Mouse (Mus musculus): ENCODE measurements around the gene Sept1. TPM values are rescaled to one million over a fixed set of nuclear protein-coding genes. Genes with fewer than 3 reads are reported as not detected.

The Sept1 gene
- polyA plus RNA-seq, 1 experiment: 11.3 TPM

DNA sequence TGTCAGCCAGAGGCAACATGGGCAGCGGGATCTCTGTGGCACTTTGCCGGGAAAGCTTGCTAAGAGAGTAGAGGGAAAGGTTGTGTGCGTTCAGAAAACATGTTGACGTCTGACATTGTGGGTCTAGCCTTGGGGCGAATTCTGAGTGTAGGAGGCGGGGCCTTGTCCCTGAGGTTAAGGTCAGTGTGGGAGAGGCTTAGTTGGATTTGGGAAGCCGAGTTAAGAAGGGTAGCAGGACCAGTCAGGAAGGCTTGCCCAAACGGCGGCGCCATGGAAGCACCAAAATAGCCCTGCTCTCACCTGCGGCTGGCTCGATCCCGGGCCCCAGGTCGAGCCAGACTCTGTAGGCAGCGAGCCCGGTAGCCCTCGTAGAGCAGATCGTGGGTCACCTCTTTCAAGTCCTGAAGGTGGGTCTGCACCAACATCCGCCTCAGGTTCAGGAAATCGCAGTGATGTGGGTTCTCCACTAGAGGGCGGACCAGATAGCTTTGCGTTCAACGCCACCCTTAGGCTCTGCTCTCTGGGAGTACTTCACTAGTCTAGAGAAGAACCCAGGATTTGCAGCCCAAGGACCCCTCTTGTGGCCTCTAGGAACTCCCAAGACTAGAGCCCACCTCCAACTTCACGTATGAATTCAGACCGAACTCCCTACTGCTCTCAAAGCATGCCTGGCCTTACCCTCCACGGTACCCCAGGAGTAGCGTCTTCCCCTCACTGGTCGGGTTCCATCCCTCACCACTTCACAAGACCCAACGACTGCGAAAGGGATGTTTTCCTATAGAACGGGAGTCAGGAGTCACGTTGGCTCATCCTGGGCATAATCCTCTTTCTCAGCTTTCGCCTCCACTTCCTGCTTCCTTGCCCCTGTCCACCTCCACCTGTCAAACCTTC, 17.7 kb downstream of the Sept1 start:
- TF ChIP-seq POLR2A (IDR thresholded peaks at IDR 0.05; ENCODE audit: borderline replicate concordance, insufficient read depth, low read length) (no peak), CTCF (IDR thresholded peaks at IDR 0.05; ENCODE audit: borderline replicate concordance, insufficient read depth, low read depth, low read length) (peak; percentile 88)
- Histone ChIP-seq H3K27ac (ENCODE audit: insufficient read depth, low read length) (no peak overlapping the region), H3K27me3 (ENCODE audit: control insufficient read depth, insufficient read depth, low read length) (no peaks in the 10 kb centered on the region), H3K4me3 (replicated peaks; ENCODE audit: insufficient read depth, low read depth, low read length) (peak overlapping the region; percentile 39), H3K4me1 (ENCODE audit: control insufficient read depth, insufficient read depth, low read length) (no peaks in the 10 kb centered on the region)
- peak; percentile 72 to 76 for DNase-seq
- WGBS: 28% methylated on average over 33 of the region's 33 CpGs

DNA sequence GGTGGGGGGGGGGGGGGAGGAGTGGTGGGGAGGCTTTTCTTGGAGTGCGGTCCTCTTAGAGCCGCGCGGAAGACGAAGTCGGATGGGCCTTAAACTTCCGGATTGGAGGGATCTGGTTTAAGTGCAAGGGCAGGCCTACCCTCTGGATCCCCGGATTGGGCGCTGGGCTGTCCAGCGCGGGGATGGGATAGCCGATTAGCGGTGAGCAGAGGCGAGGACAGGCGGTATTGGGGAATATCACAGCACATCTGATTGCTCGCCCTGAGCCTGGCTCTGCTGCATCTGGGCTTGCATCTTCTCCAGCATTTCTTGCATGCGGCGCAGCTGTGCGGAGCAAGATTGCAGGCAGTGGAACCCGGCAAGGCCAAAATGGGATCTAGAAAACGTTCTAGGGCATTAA, 18.4 kb downstream of the Sept1 start:
- Histone ChIP-seq H3K4me1 (ENCODE audit: control insufficient read depth, insufficient read depth, low read length) (no peaks in the 10 kb centered on the region), H3K4me3 (replicated peaks; ENCODE audit: insufficient read depth, low read depth, low read length) (peak overlapping the region; percentile 39), H3K27ac (ENCODE audit: insufficient read depth, low read length) (no peak overlapping the region), H3K27me3 (ENCODE audit: control insufficient read depth, insufficient read depth, low read length) (no peaks in the 10 kb centered on the region)
- WGBS: 59% methylated on average over 21 of the region's 21 CpGs
- TF ChIP-seq CTCF (IDR thresholded peaks at IDR 0.05; ENCODE audit: borderline replicate concordance, insufficient read depth, low read depth, low read length): no peak
- no peak for TF ChIP-seq POLR2A (IDR thresholded peaks at IDR 0.05; ENCODE audit: borderline replicate concordance, insufficient read depth, low read length)
- no peak for DNase-seq

DNA sequence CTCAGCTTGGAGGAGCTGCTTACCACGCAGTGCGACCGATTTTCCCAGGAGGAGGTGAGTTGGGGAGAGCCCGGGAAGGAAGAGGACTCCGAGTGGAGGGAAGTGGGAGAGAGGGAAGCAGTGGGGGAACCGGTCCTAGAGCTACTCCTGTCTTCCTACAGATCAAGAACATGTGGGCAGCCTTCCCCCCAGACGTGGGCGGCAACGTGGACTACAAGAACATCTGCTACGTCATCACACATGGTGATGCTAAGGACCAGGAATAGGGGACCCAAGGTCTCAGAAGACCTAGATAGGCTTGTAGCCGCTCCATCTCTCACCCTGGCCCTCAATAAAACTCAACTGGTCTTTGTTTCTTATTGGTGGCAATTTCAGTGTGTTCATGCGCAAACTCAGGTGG, 19.0 kb downstream of the Sept1 start:
- Histone ChIP-seq H3K27me3 (ENCODE audit: control insufficient read depth, insufficient read depth, low read length) (no peaks in the 10 kb centered on the region), H3K4me1 (ENCODE audit: control insufficient read depth, insufficient read depth, low read length) (no peaks in the 10 kb centered on the region), H3K27ac (ENCODE audit: insufficient read depth, low read length) (no peak overlapping the region), H3K4me3 (replicated peaks; ENCODE audit: insufficient read depth, low read depth, low read length) (no peak overlapping the region)
- DNase-seq: no peak
- 59% methylated on average over 12 of the region's 12 CpGs for WGBS
- TF ChIP-seq POLR2A (IDR thresholded peaks at IDR 0.05; ENCODE audit: borderline replicate concordance, insufficient read depth, low read length): no peak
- TF ChIP-seq CTCF (IDR thresholded peaks at IDR 0.05; ENCODE audit: borderline replicate concordance, insufficient read depth, low read depth, low read length): no peak

DNA sequence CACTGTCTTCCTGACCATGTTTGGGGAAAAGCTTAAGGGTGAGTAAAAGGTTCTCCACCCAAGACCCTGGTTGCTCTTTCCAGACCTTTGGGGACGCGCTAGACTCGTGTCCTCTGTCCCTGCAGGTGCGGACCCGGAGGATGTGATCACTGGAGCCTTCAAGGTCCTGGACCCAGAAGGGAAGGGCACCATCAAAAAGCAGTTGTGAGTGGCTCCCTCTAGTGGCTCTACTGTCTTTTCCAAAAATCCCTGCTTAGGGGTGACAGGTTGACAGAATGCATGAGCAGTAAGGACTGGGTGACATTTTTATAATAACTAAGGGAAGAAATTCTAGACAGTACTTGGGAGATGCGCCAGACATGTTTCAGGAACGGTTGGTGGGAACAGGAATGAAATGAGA, 19.4 kb downstream of the Sept1 start:
- no peaks in the 10 kb centered on the region for H3K4me1 ChIP-seq (ENCODE audit: control insufficient read depth, insufficient read depth, low read length)
- WGBS: 29% methylated on average over 7 of the region's 7 CpGs
- no peak overlapping the region for H3K27ac ChIP-seq (ENCODE audit: insufficient read depth, low read length)
- DNase-seq: peak in 1 of 2 experiments; percentile 53
- H3K27me3 ChIP-seq (ENCODE audit: control insufficient read depth, insufficient read depth, low read length): no peaks in the 10 kb centered on the region
- no peak for TF ChIP-seq POLR2A (IDR thresholded peaks at IDR 0.05; ENCODE audit: borderline replicate concordance, insufficient read depth, low read length)
- peak; percentile 61; the same call in 1 of the 2 replicates for TF ChIP-seq CTCF (IDR thresholded peaks at IDR 0.05; ENCODE audit: borderline replicate concordance, insufficient read depth, low read depth, low read length)
- H3K4me3 ChIP-seq (replicated peaks; ENCODE audit: insufficient read depth, low read depth, low read length): no peak overlapping the region

DNA sequence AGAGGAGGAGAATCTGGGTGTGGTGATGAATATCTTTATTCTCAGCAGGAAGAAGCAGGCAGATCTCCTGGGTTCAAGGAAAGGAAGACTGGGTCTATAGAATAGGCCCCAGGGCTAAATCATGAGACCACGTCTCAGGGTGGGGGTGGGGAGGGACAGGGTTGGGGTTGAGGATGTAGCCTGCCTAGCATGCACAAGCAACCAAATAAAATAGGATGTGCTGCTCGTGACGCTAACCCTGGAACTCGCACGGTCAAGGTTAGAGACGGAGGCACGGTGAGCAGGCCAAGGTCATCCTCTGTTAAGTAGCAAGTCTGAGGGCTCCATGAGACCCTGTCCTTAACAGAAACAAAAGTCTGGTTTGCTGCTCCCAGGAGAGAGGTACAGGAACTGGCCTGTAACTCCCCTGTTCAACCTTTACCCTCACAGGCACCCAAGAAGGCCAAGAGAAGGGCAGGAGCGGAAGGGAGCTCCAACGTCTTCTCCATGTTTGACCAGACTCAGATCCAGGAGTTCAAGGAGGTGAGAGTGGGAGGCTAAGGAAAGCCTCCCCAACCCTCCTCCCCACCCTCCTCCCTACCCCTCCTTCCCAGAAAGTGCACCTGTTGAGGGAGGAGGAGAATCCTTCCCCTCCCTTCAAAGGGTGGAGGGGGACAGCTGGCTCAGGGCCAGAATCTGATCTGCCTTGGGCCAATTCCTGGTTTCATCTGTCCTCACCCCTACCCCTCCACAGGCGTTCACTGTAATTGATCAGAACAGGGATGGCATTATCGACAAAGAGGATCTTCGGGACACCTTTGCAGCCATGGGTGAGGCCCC, 20.3 kb downstream of the Sept1 start:
- DNase-seq: no peak
- WGBS: 89% methylated on average over 12 of the region's 12 CpGs
- no peak for TF ChIP-seq POLR2A (IDR thresholded peaks at IDR 0.05; ENCODE audit: borderline replicate concordance, insufficient read depth, low read length)
- TF ChIP-seq CTCF (IDR thresholded peaks at IDR 0.05; ENCODE audit: borderline replicate concordance, insufficient read depth, low read depth, low read length): no peak

DNA sequence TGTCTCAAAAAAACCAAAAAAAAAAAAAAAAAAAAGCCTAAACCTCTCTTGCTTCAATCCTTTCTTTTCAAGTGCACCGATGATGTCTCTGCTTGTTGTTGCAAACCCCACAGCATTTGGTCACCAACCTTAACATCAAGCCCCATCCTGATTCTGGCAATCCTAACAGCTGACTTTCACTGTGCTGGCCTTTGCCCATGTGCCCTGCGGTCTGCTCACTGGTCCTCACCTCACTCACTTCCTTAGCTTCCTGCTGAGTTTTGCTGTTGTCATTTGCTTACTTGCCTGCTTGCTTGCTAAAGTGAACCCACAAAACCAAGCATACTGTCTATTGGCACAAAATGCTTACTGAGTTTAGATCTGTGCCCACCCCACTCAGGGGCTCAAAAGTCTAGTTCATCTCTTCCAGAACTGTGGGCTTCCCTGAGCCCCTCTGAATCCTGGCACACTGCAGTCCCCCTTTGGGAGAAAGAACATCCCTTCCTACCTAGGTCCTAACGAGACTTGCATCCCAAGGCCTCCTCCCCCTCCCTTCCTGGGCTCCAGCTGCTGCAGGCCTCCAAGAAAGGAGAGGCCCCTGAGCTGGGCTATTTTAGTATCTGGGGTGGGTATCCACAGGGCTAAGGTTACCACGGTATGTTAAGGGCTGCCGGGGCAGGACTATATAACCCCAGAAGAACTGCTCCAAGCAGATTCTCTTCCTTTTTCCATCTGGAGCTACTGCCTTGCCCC, 21.8 kb downstream of the Sept1 start:
- Histone ChIP-seq H3K4me3 (replicated peaks; ENCODE audit: insufficient read depth, low read depth, low read length) (no peak overlapping the region), H3K4me1 (ENCODE audit: control insufficient read depth, insufficient read depth, low read length) (0 out of 2 replicates have a peak, but pooled peaks cover 4% of the 10 kb centered on the region), H3K27me3 (ENCODE audit: control insufficient read depth, insufficient read depth, low read length) (no peaks in the 10 kb centered on the region), H3K27ac (ENCODE audit: insufficient read depth, low read length) (no peak overlapping the region)
- WGBS: 70% methylated on average over 5 of the region's 5 CpGs
- DNase-seq: no peak
- TF ChIP-seq POLR2A (IDR thresholded peaks at IDR 0.05; ENCODE audit: borderline replicate concordance, insufficient read depth, low read length): no peak

More for the DNA sequence above, 20.3 kb downstream of the Sept1 start:
- no peak overlapping the region for H3K4me3 ChIP-seq (replicated peaks; ENCODE audit: insufficient read depth, low read depth, low read length)
- no peaks in the 10 kb centered on the region for H3K4me1 ChIP-seq (ENCODE audit: control insufficient read depth, insufficient read depth, low read length)
- H3K27me3 ChIP-seq (ENCODE audit: control insufficient read depth, insufficient read depth, low read length): no peaks in the 10 kb centered on the region
- H3K27ac ChIP-seq (ENCODE audit: insufficient read depth, low read length): no peak overlapping the region

DNA sequence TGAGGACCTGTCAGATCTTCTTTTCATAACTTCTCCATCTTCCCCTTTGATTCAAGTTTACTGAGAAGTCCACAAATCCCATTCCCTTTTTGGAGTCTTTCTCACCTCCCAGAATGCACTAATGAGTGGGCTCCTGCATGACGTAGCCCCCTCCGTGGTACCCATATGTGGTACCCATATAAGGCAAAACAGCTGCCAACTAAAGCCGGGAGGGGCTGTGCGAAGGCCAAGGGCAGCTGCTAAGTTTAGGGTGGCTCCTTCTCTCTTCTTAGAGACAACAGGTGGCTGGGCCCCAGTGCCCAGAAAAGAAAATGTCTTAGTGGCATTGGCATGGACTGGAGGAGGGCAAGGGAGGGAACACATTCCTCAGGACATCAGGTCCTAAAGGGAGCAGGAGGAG, 22.7 kb downstream of the Sept1 start:
- Histone ChIP-seq H3K27me3 (ENCODE audit: control insufficient read depth, insufficient read depth, low read length) (no peaks in the 10 kb centered on the region), H3K4me3 (replicated peaks; ENCODE audit: insufficient read depth, low read depth, low read length) (no peak overlapping the region), H3K4me1 (ENCODE audit: control insufficient read depth, insufficient read depth, low read length) (peaks cover 6% of the 10 kb centered on the region; the same call in 1 of the 2 replicates), H3K27ac (ENCODE audit: insufficient read depth, low read length) (0 out of 2 replicates have a peak overlapping the region, but pooled peaks have one; percentile 71)
- DNase-seq: no peak
- WGBS: 26% methylated on average over 4 of the region's 4 CpGs
- TF ChIP-seq CTCF (IDR thresholded peaks at IDR 0.05; ENCODE audit: borderline replicate concordance, insufficient read depth, low read depth, low read length) (no peak), POLR2A (IDR thresholded peaks at IDR 0.05; ENCODE audit: borderline replicate concordance, insufficient read depth, low read length) (no peak)

Measured in cerebellum, adult 2 months (tissue).